Comparison of ENCODE assay signal across 8 mouse cellular contexts in genomic region chr13:49421606-49421917, GRCm38 (mm10). TPM values are rescaled to one million over a fixed set of nuclear protein-coding genes. Genes with fewer than 3 reads are reported as not detected.
DNase-seq lines count a peak whose midpoint lies in the region; ATAC-seq and TF ChIP-seq lines count a peak whose summit lies in the region.

No protein-coding gene starts in this region.

- WGBS in bone marrow, adult 2 months = under 1% methylated on average over 15 of the region's 15 CpGs
- WGBS in limb, embryonic 13.5 days = under 1% methylated on average over 15 of the region's 15 CpGs

- 0 out of 2 replicates have a peak, but pooled peaks cover 4% of the 10 kb centered on the region for H3K36me3 ChIP-seq in limb, embryonic 13.5 days
- no peaks in the 10 kb centered on the region for H3K36me3 ChIP-seq in myocyte (ENCODE audit: control insufficient read depth, insufficient read depth)

- H3K9ac ChIP-seq in limb, embryonic 13.5 days = peak overlapping the region; percentile 84

- no peak for TF ChIP-seq CTCF in bone marrow, adult 2 months (IDR thresholded peaks at IDR 0.05; ENCODE audit: control insufficient read depth, insufficient read depth, low read length)

- DNase-seq in kidney, postnatal 4 days = peak; percentile 41 to 65
- no peak for DNase-seq in kidney, adult 8-10 months
- peak; percentile 14 for DNase-seq in forelimb bud, embryonic 11.5 days (ENCODE audit: low read depth, low spot score)
- no peak for DNase-seq in cerebellum, adult 8-10 months
- DNase-seq in thymus, postnatal 4 days = no peak

- H3ac ChIP-seq in myocyte (ENCODE audit: control insufficient read depth, insufficient read length) = peak overlapping the region; percentile 55

- TF ChIP-seq POLR2A in bone marrow, adult 2 months (IDR thresholded peaks at IDR 0.05; ENCODE audit: borderline replicate concordance, control insufficient read depth, low read depth, low read length) = 0 out of 2 replicates have a peak, but pooled peaks have one; percentile 11
- TF ChIP-seq POLR2A in myocyte (IDR thresholded peaks at IDR 0.05; ENCODE audit: insufficient read length, low read depth) = no peak

- H3K27me3 ChIP-seq in limb, embryonic 13.5 days = no peaks in the 10 kb centered on the region
- no peaks in the 10 kb centered on the region for H3K27me3 ChIP-seq in myocyte (ENCODE audit: control insufficient read depth, insufficient read depth, insufficient read length)

- H3K27ac ChIP-seq in bone marrow, adult 2 months (ENCODE audit: control insufficient read depth, insufficient read depth, low read depth, low read length, poor library complexity) = no peak overlapping the region; the same call in 1 of the 2 replicates
- no peak overlapping the region for H3K27ac ChIP-seq in limb, embryonic 13.5 days

- peaks cover 1% of the 10 kb centered on the region for H3K4me1 ChIP-seq in bone marrow, adult 2 months (ENCODE audit: control insufficient read depth, insufficient read depth, low read length)
- peaks cover 23% of the 10 kb centered on the region for H3K4me1 ChIP-seq in limb, embryonic 13.5 days

- peaks cover 58% of the 10 kb centered on the region for H3K79me2 ChIP-seq in myocyte (ENCODE audit: control insufficient read depth, insufficient read depth)

- peak overlapping the region; percentile 96 for H3K4me2 ChIP-seq in limb, embryonic 13.5 days (replicated peaks)
- H3K4me2 ChIP-seq in myocyte (ENCODE audit: low read depth) = peak overlapping the region; percentile 97

- ATAC-seq in limb, embryonic 13.5 days (ENCODE audit: low FRiP score, low read depth) = peak; percentile 63

- no peaks in the 10 kb centered on the region for H3K9me3 ChIP-seq in limb, embryonic 13.5 days

- peak overlapping the region; percentile 89 for H3K4me3 ChIP-seq in bone marrow, adult 2 months (replicated peaks; ENCODE audit: control insufficient read depth, low read depth, low read length)
- peak overlapping the region; percentile 87 for H3K4me3 ChIP-seq in limb, embryonic 13.5 days
- peak overlapping the region; percentile 85 for H3K4me3 ChIP-seq in myocyte

TF ChIP-seq in myocyte, 11 proteins besides CTCF, POLR2A, EP300 and RAD21:
- TF ChIP-seq POLR2AphosphoS2 (IDR thresholded peaks at IDR 0.05; ENCODE audit: insufficient read length, low read depth) (no peak), SRF (IDR thresholded peaks at IDR 0.05; ENCODE audit: control insufficient read depth, insufficient read length, low read depth) (no peak), REST (IDR thresholded peaks at IDR 0.05; ENCODE audit: insufficient read depth, insufficient read length) (no peak), MAX (IDR thresholded peaks at IDR 0.05; ENCODE audit: low read depth) (no peak), CEBPB (IDR thresholded peaks at IDR 0.05; ENCODE audit: insufficient read depth, poor library complexity, severe bottlenecking) (no peak), USF1 (IDR thresholded peaks at IDR 0.05; ENCODE audit: low read depth) (no peak), E2F4 (IDR thresholded peaks at IDR 0.05; ENCODE audit: insufficient read depth) (no peak), MYOG (IDR thresholded peaks at IDR 0.05; ENCODE audit: control insufficient read depth in 1 of 3, insufficient read depth in 1 of 3, insufficient read length in 2 of 3, low read depth in 2 of 3) (no peak), TCF12 (IDR thresholded peaks at IDR 0.05; ENCODE audit: insufficient read depth, poor library complexity, severe bottlenecking) (no peak), TCF3 (IDR thresholded peaks at IDR 0.05; ENCODE audit: insufficient read length, low read depth) (no peak), MYOD1 (IDR thresholded peaks at IDR 0.05; ENCODE audit: control insufficient read depth in 1 of 3, insufficient read length in 2 of 3, low read depth in 2 of 3) (no peak)

RNA-seq across cellular contexts. Expression of gene Ippk, which starts 0.5 kb away (rescaled TPM):
- 4.4 and 4.5 TPM in 2 replicates for polyA plus RNA-seq in bone marrow, adult 2 months (2011; ENCODE audit: insufficient read depth, insufficient read length, low replicate concordance, missing spikeins)
- 13.9 and 14.3 TPM in 2 replicates for polyA plus RNA-seq in limb, embryonic 13.5 days (2015; fragmentation: Nextera tagmentation; extraction: Ambion mirVana)
- polyA plus RNA-seq in myocyte (2012; fragmentation: generic; extraction: Trizol) = 4.5 TPM

Comparison
In these comparisons a context has a peak if more than half of its experiments do, and no peak if none do; other contexts are left out.
1. DNase-seq: peak in kidney, postnatal 4 days (2 of 2) and forelimb bud, embryonic 11.5 days (single experiment); none in kidney, adult 8-10 months (0 of 2), cerebellum, adult 8-10 months (single experiment) and thymus, postnatal 4 days (single experiment).
2. Peak in every context shown above with its lines, with median percentiles within 50 percentile points of each other: H3K4me3 ChIP-seq.